Mouse (Mus musculus) hindlimb bud, embryonic 11.5 days (tissue): ENCODE data around the gene Tacr2.
A peak's percentile ranks its signal among the peaks of the same experiment; 100 is the strongest.

Source experiments
- DNase-seq: peaks from one replicate; pipeline ENCODE4 v3.0.0-alpha.2; 2012; ENCODE audit warnings: low read depth, low spot score; ENCODE audit errors: extremely low spot score

The Tacr2 gene

DNA sequence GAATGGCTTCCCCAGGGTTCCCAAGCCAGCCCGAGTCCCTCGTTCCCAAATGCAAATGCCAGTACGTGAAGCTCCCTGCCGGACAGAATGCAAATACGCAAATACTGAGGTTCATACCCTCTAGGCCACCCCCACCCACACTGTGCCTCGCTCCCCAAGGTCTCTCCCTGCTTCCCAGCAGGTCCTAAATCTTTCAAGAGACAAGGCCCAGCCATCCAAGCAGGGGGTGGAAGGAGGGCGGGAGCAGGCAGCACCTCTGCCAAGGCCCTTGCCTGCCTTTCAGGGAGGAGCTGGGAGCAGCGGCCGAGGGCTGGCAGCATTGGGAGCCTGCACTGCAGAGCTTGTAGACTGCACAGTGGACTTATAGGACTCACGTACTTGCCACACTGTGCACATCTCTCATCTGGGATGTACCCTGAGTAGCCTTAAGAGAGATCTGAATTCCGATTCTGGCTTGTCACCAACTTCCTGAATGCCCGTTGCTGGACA is at the start of gene Tacr2:
Tacr2 (plus strand) TSS at position 439 of the 489 bp plus-strand sequence.
- no peak for DNase-seq

DNA sequence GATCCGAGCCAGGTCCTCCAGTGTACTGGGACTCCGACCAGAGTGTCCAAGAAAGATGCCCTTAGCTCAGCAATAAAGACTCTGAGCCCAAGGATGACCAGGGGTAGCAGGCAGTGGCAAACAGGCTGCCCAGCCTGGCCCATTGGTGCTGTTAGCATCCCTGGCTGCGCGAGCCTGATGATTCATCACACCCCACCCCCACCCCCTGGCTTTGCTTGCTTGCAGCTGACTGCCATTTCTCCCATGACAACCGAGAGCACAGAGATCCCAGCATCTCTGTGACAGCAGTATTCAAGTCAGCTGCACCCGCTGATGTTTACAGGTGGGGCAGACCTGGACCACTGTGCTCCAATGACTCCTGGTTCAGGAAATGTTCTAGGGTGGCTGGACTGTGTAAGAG is 49.7 kb upstream of the Tacr2 start:
- DNase-seq, result no peak

DNA sequence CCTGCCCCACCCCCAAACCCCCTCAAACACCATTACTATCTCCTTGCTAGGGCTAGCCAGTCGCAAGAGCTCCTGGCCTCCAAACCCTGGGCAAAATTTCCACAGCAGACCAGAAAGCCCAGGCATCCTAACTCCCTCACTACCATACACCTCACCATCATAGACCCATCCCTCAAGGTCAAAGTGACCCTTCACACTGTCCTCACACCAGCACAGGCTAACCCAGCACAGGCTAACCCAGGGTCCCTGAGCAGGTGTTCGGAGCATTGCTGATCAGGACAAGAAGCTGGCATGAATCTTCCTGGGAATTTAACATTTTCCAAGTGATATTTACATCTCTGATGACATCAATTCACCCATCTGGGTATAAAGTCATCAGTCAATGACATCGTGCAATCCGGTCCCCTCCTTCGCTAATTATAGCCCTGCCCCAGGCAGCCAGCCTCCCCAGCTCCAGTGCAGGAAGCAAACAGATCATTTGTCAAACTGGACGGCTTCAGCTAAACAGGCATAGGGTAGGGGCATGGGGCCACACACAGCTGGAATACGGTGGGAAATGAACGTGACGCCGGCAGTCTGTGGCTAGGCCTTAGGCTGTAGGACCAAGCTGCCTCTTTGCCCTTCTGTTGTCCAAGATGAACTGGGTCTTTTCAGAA is 43.9 kb upstream of the Tacr2 start:
- no peak for DNase-seq

DNA sequence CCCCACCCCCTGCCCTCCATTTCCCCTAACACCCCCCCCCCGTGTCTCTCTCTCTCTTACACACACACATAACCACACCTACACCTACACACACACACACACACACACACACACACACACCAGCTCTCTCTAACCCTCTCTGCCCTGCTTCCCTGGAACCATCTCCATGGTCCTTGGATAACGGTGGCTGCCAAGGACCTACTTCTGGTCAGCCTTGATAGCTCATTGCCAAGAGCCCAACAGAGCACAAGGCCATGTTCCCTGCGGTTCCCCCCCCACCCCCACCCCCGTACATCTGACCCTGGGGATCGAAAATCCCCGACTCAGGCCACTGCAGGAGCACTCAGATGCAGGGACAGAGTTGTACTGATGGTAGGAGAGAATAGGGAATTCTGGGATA is 40.9 kb upstream of the Tacr2 start:
- DNase-seq, result no peak

DNA sequence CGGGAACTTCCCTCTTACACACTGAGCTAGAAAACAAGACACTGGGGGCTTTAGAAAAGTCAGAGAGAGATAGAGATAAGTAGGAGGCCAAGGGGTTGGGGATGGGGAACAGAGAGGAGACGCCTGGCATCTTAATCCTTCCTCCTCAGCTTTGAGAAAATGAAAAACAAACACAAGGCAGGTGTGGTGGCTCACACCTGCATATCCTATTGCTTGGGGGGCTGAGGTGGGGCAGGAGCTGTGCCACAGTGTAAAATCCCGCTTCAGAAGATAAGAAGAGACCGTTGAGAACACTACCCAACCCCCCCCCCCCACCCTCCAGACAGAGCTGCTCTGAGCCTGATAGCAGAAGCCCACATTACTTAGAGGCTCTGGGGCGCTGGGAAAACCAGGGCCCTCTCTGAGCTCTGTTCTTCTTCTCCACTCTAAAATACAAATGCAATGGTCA is 37.0 kb upstream of the Tacr2 start:
- no peak for DNase-seq

DNA sequence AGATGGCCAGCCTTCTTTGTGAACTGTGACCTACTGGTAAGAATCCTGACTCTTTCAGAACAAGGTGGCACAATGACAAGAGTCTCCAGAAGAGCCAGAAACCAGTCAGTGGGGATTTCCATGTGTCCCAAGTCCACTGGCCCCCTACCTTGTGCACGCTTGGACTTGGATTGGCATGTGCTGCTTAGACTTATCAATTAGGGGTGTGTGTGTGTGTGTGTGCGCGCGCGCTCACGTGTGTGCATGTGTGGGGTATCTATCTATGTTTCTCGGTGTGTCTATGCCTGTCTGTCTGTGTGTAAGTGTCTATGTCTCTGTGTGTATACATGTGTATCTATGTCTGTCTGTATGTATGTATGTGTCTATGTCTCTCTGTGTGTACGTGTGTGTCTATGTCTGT is 36.6 kb upstream of the Tacr2 start:
- no peak for DNase-seq

DNA sequence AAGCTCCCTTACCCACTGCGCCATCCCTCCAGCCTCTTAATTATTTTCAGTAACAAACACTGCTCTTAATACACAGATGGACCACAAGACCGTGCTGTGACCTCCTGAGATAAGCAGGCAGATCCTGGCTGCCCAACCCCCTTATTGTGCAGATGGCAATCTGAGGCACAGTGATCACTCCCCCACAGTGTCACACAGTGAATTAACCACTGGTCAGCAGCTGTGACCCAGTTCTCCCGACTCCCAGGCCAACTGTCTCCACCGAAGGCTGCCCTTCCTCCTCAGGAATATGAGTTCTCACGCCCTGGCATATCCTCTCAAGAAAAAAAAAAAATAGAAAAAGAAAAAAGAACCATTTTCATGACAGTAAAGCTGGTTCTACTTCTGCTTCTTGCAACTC is 35.6 kb upstream of the Tacr2 start:
- DNase-seq, result no peak

DNA sequence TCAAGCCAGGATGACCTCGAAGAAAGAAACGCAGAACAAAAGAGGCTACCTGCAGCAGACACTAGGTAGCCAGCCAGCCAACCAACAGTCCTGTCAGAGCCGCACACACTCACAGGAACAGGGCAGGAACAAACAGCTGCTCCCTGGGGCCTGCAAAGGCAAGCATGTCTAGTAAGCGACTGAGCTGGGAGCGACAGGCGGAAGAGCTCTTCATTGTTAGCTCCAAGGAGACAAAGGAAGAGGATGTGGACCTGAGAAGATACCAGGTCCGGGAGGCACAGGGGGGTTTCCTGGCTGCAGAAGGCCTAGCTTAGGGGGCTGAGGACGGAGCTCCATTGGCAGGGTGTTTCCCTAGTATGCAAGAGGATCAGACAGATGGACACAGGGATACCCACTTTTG is 35.0 kb upstream of the Tacr2 start:
- DNase-seq, result no peak

DNA sequence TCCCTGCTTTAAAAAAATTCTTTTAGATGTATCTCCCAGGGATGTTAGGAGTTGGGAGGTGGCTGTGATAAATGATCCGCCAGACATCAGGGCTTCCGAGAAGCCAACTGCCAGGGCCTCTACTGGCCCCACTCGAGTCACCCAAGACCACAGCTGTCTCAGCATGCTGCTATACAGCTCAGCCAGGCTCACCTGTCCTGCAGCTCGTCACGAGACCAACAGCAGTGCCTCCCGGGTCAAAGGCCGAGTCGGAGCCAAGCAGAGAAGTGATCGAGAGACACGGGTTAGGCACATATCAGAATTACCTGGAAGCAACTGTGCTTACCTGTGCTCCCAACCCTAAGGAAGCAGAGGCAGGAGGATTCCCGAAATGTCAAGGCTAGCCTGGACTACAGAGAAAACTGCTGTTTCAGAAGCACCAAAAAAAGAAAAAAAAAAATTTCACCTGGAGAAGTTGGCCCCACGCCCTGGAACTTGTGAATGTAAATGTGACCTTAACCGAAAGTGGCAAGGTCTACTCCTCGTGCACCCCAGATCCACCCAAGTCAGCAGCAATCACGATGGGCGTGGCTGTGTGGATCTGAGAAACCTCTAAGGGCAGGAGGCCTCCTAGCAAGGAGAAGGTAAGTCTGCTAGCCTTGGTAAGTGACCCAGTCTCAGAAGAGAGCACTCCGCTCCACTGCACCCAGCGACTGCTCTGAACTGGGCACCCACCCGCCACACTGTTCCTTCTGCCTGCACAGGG is 34.0 kb upstream of the Tacr2 start:
- DNase-seq, result no peak

DNA sequence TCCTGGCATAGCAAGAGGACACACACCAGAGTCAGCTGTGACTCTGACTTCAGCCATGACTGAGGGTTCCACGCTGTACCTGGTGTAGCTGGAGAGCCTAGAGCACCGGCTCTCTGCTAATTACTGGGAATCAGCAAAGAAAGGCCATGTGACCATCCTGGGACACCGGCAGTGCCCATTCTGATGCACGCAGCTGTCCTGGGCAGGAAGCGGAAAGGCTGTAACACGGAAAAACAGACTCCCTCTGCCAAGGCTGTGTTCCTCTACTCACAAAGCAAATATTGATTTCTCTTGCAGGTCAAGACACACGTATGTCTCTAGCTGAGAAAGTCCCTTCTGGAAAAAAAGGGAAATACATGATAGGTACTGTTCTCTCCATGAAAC is 33.5 kb upstream of the Tacr2 start:
- no peak for DNase-seq

DNA sequence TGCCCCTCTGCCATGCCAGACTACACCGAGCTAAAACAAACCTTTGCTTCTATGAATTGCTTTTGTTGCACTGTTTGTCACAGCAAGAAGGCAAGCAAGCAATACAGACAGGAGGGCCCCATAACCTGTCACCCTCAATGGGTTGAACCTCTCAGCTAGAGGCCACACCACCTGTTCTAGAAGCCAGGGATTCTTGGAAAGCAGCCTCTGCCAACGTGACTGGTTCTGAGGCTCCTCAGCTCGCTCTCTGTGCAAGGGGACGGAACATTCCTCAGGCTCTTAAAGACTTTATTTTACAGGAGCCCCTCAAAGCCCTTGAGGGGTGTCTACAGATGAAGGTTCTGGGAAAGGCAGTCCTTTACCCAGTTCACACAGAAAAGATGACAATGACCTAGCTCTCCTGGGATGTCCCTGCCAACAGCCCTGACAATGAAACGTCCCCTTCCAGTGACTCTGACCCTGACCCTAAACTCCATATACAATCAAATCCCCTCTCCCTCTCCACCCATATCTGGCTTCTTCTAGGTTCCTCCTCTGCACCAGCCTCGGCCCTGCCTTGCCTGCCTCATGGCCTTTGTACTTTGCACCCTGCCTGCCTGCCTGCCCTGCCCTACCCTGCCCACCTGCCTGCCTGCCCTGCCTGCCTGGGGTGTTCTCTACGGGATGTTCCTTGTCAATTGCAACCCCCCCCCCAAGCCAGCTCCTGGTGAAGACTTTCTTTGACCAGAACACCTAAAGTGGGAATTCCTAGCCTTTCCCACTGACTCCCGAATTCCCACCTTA is 31.3 kb upstream of the Tacr2 start:
- DNase-seq, result no peak

DNA sequence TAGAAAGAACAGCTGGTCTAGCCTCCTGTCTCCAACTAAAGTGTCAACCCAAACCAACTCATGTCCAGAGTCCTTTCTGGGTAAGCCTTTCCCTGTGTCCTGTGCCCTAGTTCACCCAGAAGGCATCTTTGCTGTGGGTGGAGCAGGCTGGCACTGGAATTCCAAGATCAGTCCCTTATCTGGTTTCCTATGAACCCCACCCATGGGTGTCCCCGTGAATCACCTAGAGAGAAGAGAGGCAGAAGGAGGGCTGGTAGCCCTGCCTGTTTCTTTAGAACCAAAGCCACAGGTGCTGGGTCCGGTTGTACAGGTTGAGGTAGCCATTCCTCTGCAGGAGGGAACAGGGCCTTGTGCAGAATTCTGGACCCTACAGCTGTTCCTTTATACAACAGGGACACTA is 30.6 kb upstream of the Tacr2 start:
- no peak for DNase-seq

DNA sequence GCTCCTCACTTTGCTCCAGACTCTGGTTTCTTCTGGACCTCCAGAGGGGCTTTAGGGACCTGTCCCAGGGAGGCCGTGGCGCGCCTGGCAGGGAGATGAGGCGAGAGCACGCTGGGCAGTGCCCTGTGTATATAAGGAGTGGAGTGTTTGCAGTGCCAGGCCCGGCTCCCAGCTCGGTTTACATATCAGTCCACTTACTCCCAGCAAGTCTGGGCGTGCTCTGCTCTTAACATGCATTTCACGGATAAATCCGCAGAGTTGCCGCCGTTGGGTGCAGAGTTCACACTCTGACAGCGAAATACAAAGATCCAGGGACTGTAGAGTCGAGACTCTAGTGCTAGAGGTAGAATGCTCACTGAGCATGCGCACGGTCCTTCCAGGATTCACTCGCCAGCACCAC is 29.5 kb upstream of the Tacr2 start:
- DNase-seq, result no peak

DNA sequence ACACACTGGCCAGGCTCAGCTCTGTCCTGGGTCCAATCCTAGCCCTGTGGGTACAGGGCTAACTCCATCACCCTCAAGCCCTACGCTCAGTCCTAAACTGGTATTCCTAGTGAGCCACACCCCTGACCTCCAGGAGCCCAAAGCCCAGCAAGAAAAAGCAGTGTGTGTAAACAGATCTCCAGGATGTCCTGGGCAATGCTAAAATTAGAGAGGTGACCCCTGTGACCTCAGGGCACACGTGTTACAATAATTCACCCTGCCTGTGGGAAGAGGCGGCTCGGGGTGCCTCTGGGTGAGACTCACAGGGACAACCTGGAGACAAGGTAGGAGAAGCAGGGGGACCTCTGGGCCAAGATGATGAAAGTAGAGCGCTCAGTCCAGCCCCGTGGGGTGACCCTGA is 28.0 kb upstream of the Tacr2 start:
- no peak for DNase-seq

DNA sequence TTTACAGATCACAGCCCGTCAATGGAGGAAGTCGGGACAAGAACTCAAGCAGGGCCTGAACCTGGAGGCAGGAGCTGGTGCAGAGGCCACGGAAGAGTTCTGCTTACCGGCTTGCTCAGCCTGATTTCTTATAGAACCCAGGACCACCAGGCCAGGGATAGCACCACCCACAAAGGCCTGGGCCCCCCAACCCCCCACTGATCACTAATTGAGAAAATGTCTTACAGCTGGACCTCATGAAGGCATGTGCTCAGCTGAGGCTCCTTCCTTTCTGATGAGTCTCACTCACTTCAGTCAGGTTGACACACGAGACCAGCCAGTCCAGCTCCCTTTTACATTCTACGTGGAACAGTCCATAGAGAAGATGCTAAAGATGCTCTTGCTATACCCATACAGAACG is 26.4 kb upstream of the Tacr2 start:
- DNase-seq, result no peak

DNA sequence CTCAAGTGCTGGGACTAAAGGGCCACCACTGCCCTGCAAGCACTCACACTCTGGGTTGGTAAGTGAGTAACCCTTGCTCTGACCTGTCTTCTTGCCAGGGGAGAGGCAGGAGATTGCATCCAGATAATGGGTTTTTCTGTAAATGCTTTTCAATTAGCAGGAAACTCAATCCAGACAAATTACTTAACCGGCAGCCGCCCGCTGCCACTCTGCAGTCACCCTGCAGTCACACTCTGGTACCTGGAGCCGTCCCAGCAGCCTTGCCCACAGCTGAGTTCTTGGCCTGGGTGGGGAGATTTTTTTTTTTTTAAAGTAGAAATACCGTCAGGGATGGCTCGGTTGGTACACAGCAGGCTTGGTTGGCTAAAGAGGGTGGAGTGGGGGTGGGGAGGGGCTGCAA is 24.1 kb upstream of the Tacr2 start:
- no peak for DNase-seq

DNA sequence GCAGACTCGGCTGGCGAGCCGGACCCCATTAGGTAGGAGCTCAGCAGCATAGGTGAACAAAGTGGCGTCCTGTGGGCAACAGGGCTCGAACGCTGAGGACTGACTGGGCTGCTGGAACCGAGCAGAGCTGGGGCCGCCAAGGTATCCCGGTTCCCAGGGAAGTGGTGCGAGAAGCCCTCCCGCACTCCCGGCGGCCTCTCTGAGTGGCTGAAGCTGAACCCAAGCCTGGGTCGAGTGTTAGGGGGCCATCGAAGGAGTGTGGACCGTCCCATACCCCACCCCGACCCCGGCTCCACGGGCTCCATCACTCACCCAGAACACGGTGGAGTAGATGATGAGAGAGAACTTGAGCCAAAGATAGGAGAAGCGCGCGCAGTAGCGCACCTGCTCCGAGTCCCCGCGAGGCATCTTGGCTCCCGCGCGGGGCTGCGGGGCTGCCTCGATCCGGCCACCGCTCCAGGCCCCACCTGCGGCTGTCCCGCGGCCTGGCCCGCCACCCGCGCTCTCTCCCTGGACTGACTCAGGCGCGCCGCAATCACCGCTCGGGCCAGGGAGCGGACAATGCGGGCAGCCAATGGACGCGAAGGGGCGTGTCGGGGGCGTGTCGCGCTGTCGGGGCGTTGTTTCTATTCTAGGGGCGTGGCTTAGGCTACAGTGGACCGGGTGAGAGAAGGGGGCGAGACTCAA is 21.4 kb upstream of the Tacr2 start, which contains the start of gene Tspan15:
Tspan15 (minus strand) TSS at position 544 of the 687 bp plus-strand sequence.
- DNase-seq, result peak; percentile 35

DNA sequence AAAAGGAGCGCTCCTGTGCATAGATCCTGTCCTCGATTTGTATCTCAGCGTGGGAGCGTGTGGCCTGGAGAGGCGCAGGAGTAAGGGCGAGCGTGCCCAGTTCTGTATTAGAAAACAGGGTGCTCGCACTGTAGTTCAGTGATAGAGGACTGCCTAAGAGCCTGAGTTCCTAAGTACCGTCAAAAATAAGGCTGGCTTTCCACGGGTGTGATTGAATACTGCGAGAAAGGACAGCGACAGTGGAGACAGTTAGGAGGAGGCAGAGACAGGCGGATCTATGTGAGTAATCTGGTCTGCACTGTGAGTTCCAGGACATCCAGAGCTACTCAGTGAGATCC is 20.9 kb upstream of the Tacr2 start:
- no peak for DNase-seq

DNA sequence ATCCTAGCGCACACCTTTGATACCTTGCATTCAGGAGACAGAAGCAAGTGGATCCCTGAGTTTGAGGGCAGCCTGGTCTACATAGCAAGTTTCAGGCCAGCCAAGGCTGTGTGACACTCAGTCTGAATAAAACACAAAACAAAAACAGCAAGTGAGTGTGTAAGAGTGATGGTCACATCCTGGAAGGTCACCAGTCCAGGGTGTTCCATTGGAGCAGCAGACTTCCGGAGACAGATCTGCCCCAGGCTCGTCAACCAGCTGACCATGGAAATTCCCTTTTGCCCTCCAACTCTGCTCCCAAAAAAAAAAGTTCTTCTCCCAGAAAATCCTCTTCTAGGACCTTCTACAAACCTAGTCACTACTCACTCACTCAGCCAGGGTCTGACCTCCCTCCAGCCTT is 20.4 kb upstream of the Tacr2 start:
- no peak for DNase-seq

DNA sequence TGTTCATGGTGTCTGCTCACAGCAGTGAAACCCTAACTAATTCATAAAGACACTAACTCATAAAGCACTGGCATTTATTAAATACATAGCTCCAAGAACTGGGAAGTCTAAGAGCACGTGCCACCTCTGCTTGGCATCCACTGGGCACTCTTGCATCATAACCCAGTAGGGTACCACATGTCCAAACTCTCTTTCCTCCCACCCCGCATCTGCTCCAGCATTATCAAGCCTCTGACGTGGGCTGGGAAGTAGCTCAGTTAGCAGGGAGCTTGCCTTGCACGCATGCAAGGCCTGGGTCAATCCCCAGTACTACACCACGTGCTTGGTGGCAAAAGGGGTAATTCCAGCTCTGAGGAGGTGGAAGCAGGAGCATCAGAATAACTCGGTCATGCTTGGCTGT is 16.1 kb upstream of the Tacr2 start:
- no peak for DNase-seq

DNA sequence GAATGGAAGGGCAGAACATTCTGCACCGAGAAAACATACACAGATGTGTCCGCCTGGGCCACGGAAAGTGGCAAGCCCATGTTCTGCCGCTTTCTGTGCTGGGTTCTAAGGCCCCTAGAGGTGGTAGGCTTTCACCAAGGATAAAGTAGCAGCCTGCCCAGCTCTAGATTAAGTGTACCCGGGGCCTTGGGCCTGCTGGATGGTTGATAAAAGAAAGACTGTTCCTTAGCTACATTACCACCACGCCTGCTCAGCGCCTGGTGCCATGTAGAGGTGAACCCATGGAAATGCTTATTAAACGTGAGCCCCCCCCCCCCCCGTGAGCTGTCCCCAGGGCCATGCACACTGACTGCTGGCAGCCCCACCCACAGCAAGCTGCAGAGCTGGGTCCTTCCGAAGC is 15.0 kb upstream of the Tacr2 start:
- no peak for DNase-seq
